Mouse (Mus musculus) lung, embryonic 15.5 days (tissue): ENCODE data around the gene Ctbp2. TPM values are rescaled to one million over a fixed set of nuclear protein-coding genes. Genes with fewer than 3 reads are reported as not detected.

Source experiments
- ATAC-seq: fragments of 200-750 bp; cut with Nextera tagmentation; 2 replicates; pipeline ENCODE4 v1.8.0; 2017; ENCODE audit warnings: moderate number of reproducible peaks, borderline replicate concordance; ENCODE audit not compliant: low FRiP score, low TSS enrichment; ENCODE audit errors: extremely low read depth
- H3K27ac ChIP-seq: fragments of 300-500 bp; sonication (generic); 2 replicates; pipeline ENCODE4 v1.5.1; 2015; ENCODE audit warnings: moderate library complexity, mild to moderate bottlenecking, inconsistent platforms
- H3K27me3 ChIP-seq: fragments of 300-500 bp; sonication (generic); 2 replicates; pipeline ENCODE4 v1.6.1; 2015; ENCODE audit warnings: inconsistent platforms
- H3K36me3 ChIP-seq: fragments of 300-500 bp; sonication (generic); 2 replicates; pipeline ENCODE4 v1.6.1; 2015; ENCODE audit warnings: inconsistent platforms
- H3K4me1 ChIP-seq: fragments of 300-500 bp; sonication (generic); 2 replicates; pipeline ENCODE4 v1.6.1; 2015; ENCODE audit warnings: inconsistent platforms
- H3K4me2 ChIP-seq: fragments of 300-500 bp; sonication (generic); 2 replicates; pipeline ENCODE4 v1.6.1; 2015; ENCODE audit warnings: inconsistent platforms, mild to moderate bottlenecking, moderate library complexity
- H3K4me3 ChIP-seq: fragments of 300-500 bp; sonication (generic); 2 replicates; pipeline ENCODE4 v1.5.1; 2015; ENCODE audit warnings: mild to moderate bottlenecking, inconsistent platforms
- H3K9ac ChIP-seq: fragments of 300-500 bp; sonication (generic); 2 replicates; pipeline ENCODE4 v1.6.1; 2015; ENCODE audit warnings: inconsistent platforms
- H3K9me3 ChIP-seq: fragments of 300-500 bp; sonication (generic); 2 replicates; pipeline ENCODE4 v1.6.1; 2016; ENCODE audit warnings: inconsistent platforms
- WGBS: fragments of 180-500 bp; shearing (Covaris S2); methylation state at CpG from one replicate; pipeline ENCODE4 v1.1.7; 2015; 5-methylcytosine and 5-hydroxymethylcytosine counted together
- polyA plus RNA-seq: library from polyadenylated mRNA; unstranded; fragments of >200 nt; fragmentation: Nextera tagmentation; extraction: Ambion mirVana; gene quantifications from 2 replicates; pipeline ENCODE4 v1.2.1, GENCODE M21; 2015

Gene Ctbp2
- polyA plus RNA-seq, 1 experiment from 2014 or later, result 91.6 TPM

DNA sequence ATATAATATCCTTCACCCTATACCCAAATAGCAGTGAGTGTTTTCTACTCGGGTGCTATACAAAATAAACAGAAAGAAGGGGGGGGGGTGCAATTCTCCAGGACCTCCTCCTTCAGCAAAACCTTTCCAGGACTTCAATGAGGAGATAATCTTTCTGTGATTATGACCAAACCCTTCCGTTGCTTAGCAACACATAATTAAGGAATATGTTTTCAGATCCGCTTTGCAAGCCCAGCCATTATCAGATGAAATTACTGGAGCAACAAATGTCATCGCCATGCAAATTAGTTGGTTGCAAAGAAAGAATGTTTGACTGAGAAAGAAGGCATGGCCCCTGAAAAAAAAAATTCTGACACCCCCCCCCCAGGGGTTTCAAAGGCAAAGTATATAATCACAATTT, 112.5 kb downstream of the Ctbp2 start:
- H3K9me3 ChIP-seq, result no peaks in the 10 kb centered on the region
- H3K9ac ChIP-seq, result no peak overlapping the region
- no peak overlapping the region for H3K4me2 ChIP-seq
- 25% methylated on average over 4 of the region's 4 CpGs for WGBS
- peak overlapping the region; percentile 27; the same call in 1 of the 2 replicates for H3K27ac ChIP-seq
- no peak for ATAC-seq
- no peaks in the 10 kb centered on the region for H3K27me3 ChIP-seq
- H3K36me3 ChIP-seq, result peaks cover 7% of the 10 kb centered on the region; the same call in 1 of the 2 replicates
- H3K4me3 ChIP-seq, result no peak overlapping the region
- H3K4me1 ChIP-seq, result peaks cover 56% of the 10 kb centered on the region

DNA sequence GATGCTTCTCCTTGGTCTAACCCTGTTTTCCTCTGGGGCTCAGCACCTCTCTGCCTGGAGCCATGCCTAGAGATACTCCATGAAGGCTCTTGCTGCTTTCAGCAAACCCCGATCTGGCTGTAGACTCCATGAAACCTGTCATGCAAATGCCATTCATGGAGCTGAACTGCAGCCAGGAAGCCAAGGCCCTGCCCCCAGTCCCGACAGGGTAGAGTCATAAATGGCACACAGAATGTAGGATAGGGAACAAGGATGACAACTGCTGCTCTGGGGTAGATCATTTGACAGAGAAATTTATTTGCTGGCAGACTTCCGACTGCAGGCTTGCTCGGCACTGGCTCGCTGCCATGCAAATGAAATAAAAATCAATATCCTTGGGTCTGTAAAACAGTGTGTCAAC, 113.0 kb downstream of the Ctbp2 start:
- no peaks in the 10 kb centered on the region for H3K9me3 ChIP-seq

DNA sequence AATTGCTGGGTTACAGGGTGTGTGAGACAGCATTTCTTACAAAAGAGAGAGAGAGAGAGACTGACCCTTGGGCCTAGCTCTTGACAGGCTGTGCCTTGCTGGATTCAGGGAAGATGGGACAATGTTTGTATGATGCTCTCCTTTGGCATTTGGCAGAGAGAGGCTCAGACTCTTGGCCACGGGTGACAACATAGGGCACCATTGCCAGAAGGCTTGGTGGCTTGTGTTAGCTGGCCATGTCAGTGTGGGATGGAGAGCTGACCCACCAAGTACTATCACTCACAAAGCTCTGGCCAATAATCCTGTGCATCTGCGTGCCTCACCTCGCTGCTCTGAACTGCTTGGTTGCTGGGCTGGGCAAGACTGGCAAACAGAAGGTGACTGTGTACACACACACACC, 113.7 kb downstream of the Ctbp2 start:
- no peaks in the 10 kb centered on the region for H3K27me3 ChIP-seq
- no peak overlapping the region for H3K9ac ChIP-seq
- H3K27ac ChIP-seq, result no peak overlapping the region
- H3K4me1 ChIP-seq, result peaks cover 50% of the 10 kb centered on the region
- ATAC-seq, result no peak
- WGBS, result 66% methylated on average over 3 of the region's 3 CpGs
- H3K9me3 ChIP-seq, result no peaks in the 10 kb centered on the region
- no peak overlapping the region for H3K4me2 ChIP-seq
- peaks cover 7% of the 10 kb centered on the region; the same call in 1 of the 2 replicates for H3K36me3 ChIP-seq
- H3K4me3 ChIP-seq, result no peak overlapping the region

More for the DNA sequence above, 113.0 kb downstream of the Ctbp2 start:
- Histone ChIP-seq H3K9ac (no peak overlapping the region), H3K4me1 (peaks cover 56% of the 10 kb centered on the region), H3K4me3 (no peak overlapping the region), H3K27ac (no peak overlapping the region), H3K27me3 (no peaks in the 10 kb centered on the region), H3K4me2 (no peak overlapping the region), H3K36me3 (peaks cover 7% of the 10 kb centered on the region; the same call in 1 of the 2 replicates)
- ATAC-seq, result peak; percentile 47; the same call in 1 of the 2 replicates
- 24% methylated on average over 5 of the region's 5 CpGs for WGBS

DNA sequence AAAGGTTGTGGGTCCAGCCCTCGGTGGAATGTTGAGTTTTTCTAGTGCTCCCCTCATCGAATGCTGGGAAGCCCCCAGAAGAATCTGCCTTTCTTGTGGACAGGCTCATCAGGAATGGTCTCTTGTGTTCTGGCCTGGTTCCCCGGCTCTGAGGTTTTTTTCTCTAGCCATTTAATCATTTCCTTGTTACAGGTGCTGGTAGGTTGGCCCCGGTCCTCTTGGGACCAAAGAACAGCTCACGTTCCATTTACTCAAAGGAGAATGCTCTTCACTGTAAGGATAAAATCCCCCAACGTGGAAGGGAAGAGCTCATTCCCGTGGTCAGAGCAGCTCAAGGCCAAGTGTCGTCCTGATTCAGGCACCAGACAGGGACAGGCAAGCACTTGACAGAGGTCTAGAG, 114.5 kb downstream of the Ctbp2 start:
- H3K9ac ChIP-seq, result no peak overlapping the region
- 77% methylated on average over 8 of the region's 8 CpGs for WGBS
- peaks cover 7% of the 10 kb centered on the region; the same call in 1 of the 2 replicates for H3K36me3 ChIP-seq
- H3K27me3 ChIP-seq, result no peaks in the 10 kb centered on the region
- no peak for ATAC-seq
- H3K4me2 ChIP-seq, result no peak overlapping the region
- peaks cover 47% of the 10 kb centered on the region for H3K4me1 ChIP-seq
- H3K9me3 ChIP-seq, result no peaks in the 10 kb centered on the region
- no peak overlapping the region for H3K4me3 ChIP-seq
- no peak overlapping the region for H3K27ac ChIP-seq

DNA sequence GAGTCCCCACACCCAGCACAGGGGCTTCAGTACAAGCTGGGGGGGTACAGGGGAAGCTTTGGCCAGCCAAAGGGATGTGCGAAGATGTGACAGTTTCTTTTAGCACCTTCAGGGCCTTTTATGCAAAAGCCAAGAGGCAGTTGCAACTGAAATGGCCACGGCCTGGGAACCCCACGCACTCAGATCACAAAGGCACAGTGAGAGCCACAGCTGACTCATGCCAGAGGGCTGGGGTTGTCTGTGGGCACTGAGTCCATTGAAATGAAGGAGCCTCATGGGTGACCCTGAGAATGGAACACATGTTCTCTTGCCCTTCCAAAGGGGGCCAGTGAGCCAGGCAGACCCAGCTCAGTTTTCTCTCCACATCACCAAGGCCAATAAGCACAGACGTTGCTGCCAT, 115.5 kb downstream of the Ctbp2 start:
- Histone ChIP-seq H3K4me2 (no peak overlapping the region), H3K27me3 (no peaks in the 10 kb centered on the region), H3K9ac (no peak overlapping the region), H3K4me3 (no peak overlapping the region), H3K9me3 (no peaks in the 10 kb centered on the region), H3K4me1 (peaks cover 42% of the 10 kb centered on the region), H3K27ac (no peak overlapping the region), H3K36me3 (peaks cover 3% of the 10 kb centered on the region; the same call in 1 of the 2 replicates)
- no peak for ATAC-seq
- 84% methylated on average over 4 of the region's 4 CpGs for WGBS

DNA sequence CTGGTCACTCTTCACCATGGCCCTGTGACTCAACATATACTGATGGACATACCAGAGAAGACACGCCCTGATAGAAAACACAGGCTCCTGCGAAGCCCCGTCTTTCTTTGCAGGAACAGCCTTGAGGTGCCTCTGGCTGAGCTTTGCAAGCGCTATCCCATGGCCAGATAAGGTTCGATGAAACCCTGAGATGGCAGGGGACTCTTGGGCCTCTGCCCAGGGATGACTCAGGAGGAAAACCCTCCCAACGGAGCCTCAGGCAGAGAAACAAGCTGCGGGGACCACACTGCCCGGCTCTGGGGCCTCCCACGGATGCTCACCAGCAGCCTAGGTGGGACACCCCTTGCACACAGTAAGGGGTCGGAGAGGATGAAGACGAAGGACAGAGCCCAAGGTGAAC, 116.8 kb downstream of the Ctbp2 start:
- 64% methylated on average over 11 of the region's 11 CpGs for WGBS
- no peak for ATAC-seq
- Histone ChIP-seq H3K27ac (no peak overlapping the region), H3K27me3 (no peaks in the 10 kb centered on the region), H3K4me1 (peaks cover 31% of the 10 kb centered on the region), H3K4me3 (no peak overlapping the region), H3K9me3 (no peaks in the 10 kb centered on the region), H3K9ac (no peak overlapping the region), H3K36me3 (peaks cover 3% of the 10 kb centered on the region; the same call in 1 of the 2 replicates), H3K4me2 (no peak overlapping the region)

DNA sequence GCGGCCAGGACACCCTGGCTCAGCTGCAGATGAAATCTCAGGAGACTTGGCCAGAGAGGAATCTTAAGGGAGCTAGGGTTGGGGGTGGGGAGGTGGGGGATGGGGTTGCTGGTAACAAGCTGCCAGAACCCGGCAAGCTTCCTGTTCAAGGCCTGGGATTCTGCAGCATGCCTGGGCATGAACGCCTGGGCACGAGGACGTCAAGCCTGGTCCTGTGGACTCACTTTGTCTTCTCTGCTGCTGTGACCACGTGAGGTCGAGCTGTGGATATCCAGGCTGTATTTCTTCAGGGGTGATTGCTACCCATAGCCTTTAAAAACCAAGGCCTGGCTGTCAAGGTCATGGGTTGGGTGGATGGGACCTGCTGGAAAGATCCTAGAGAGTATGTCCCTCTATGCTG, 118.4 kb downstream of the Ctbp2 start:
- Histone ChIP-seq H3K36me3 (peaks cover 5% of the 10 kb centered on the region; the same call in 1 of the 2 replicates), H3K9me3 (no peaks in the 10 kb centered on the region), H3K4me1 (peaks cover 19% of the 10 kb centered on the region), H3K9ac (no peak overlapping the region), H3K27me3 (no peaks in the 10 kb centered on the region), H3K4me3 (no peak overlapping the region), H3K27ac (no peak overlapping the region), H3K4me2 (no peak overlapping the region)
- ATAC-seq, result no peak
- 79% methylated on average over 7 of the region's 7 CpGs for WGBS

DNA sequence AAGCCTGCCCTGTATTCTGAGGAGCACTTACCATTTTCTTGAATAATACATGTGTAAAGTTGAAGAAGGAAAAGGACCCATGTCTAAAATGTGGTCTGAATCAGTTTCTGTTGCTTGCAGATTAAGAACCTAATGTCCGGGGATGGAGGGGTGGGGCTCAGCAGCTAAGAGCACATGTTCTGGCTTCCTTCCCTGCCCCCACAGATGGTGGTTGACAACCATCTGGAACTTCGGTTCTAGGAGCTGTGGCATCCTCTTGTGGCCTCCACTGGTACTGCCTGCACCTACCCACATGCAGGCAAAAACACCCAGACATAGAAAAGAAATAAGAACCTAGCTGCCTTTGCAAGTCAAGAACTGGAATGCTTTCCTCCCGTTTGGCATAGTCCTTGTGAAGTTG, 120.7 kb downstream of the Ctbp2 start:
- H3K4me2 ChIP-seq, result no peak overlapping the region
- H3K27me3 ChIP-seq, result no peaks in the 10 kb centered on the region
- H3K9me3 ChIP-seq, result no peaks in the 10 kb centered on the region
- no peak for ATAC-seq
- peaks cover 14% of the 10 kb centered on the region for H3K36me3 ChIP-seq
- 23% methylated on average over 3 of the region's 3 CpGs for WGBS
- peaks cover 15% of the 10 kb centered on the region for H3K4me1 ChIP-seq
- no peak overlapping the region for H3K4me3 ChIP-seq
- no peak overlapping the region for H3K27ac ChIP-seq
- no peak overlapping the region for H3K9ac ChIP-seq

DNA sequence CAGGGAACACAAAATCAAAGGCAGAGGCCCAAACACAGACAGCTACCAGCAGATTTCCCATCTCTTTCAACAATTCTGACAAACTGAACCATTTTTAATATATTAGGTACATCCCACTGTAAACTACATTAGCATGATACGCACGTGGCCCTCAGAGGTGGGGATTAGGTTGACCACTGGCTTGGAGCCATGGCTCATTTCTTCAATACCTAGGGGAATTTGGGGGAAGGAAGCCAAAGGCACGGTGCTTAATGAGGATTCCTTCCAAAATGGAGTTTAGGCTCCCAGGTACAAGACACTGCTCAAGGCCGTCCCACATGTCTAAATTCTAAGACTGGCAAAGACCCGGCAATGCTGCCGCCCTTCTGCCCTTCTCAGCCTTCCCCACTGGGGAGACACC, 121.9 kb downstream of the Ctbp2 start:
- H3K27ac ChIP-seq, result no peak overlapping the region
- no peak overlapping the region for H3K9ac ChIP-seq
- H3K4me2 ChIP-seq, result no peak overlapping the region
- ATAC-seq, result no peak
- H3K4me3 ChIP-seq, result no peak overlapping the region
- H3K27me3 ChIP-seq, result no peaks in the 10 kb centered on the region
- 81% methylated on average over 6 of the region's 6 CpGs for WGBS
- H3K36me3 ChIP-seq, result peaks cover 24% of the 10 kb centered on the region
- no peaks in the 10 kb centered on the region for H3K9me3 ChIP-seq
- peaks cover 6% of the 10 kb centered on the region for H3K4me1 ChIP-seq

DNA sequence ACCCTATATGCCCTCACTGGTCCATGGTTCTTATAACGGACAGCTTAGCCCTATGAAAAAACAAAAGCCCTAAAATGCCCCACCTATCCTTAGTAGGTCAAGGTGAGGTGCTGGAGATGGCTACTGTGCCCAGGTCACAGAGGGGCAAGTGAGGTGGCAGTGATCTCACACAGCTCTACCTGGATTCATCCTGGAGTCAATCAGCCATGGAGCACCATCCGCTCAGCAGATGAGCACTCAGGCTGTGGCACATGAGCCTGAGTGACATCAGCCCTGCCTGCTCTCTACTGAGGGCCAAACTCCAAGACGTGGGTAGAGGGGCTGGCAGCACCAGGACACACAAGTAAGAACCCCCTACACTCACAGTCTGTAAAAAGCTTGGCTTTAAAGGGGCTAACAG, 122.8 kb downstream of the Ctbp2 start:
- no peak overlapping the region for H3K4me3 ChIP-seq
- 80% methylated on average over 3 of the region's 3 CpGs for WGBS
- H3K27ac ChIP-seq, result no peak overlapping the region
- peaks cover 33% of the 10 kb centered on the region for H3K36me3 ChIP-seq
- no peak for ATAC-seq
- H3K9ac ChIP-seq, result no peak overlapping the region
- no peaks in the 10 kb centered on the region for H3K9me3 ChIP-seq
- no peak overlapping the region for H3K4me2 ChIP-seq
- no peaks in the 10 kb centered on the region for H3K27me3 ChIP-seq
- no peaks in the 10 kb centered on the region; the same call in 1 of the 2 replicates for H3K4me1 ChIP-seq

DNA sequence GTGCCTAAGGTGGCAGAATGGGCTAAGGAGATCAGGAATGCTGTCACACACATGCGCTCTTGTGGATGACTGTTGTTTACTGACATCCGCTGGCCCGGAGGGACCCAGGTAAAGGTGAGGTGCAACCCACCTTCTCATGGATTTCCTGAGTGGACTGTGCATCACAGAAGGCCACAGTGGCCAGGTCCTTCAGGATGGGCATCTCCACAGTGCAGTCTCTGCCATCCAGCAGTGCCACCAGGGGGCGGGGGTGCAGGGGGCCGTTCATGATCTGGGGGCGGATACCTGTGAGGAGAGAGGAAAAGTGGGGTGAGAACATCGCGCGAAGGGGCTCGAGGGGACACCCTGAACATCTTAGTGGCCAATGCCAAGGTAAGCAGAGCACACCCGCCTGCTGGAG, 125.1 kb downstream of the Ctbp2 start:
- ATAC-seq, result no peak
- Histone ChIP-seq H3K4me3 (no peak overlapping the region), H3K9ac (no peak overlapping the region), H3K9me3 (no peaks in the 10 kb centered on the region), H3K36me3 (peaks cover 56% of the 10 kb centered on the region), H3K27ac (no peak overlapping the region), H3K4me2 (no peak overlapping the region), H3K4me1 (no peaks in the 10 kb centered on the region; the same call in 1 of the 2 replicates), H3K27me3 (no peaks in the 10 kb centered on the region)
- 95% methylated on average over 11 of the region's 11 CpGs for WGBS

DNA sequence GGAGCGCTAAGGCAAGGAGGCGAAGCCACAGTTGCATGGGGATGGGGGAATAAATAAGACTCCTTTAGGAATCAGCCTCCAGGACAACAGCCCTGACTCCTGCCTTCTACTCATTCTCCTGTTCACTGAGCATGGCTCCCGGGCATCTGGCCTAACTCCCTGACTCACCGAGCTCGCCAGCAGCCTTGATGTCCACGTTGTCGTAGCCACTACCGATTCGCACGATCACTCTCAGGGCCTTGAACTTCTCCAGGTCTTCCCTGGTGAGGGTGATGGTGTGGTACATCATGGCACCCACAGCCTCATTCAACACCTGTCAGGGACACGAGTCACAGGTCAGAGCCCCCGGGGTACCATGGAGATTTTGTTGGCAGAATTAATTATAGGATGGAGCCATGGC, 125.5 kb downstream of the Ctbp2 start:
- H3K27ac ChIP-seq, result no peak overlapping the region
- no peak overlapping the region for H3K4me2 ChIP-seq
- no peaks in the 10 kb centered on the region for H3K9me3 ChIP-seq
- WGBS, result 92% methylated on average over 12 of the region's 12 CpGs
- H3K27me3 ChIP-seq, result no peaks in the 10 kb centered on the region
- ATAC-seq, result no peak
- no peak overlapping the region for H3K4me3 ChIP-seq
- no peaks in the 10 kb centered on the region; the same call in 1 of the 2 replicates for H3K4me1 ChIP-seq
- H3K9ac ChIP-seq, result no peak overlapping the region
- H3K36me3 ChIP-seq, result peaks cover 60% of the 10 kb centered on the region

DNA sequence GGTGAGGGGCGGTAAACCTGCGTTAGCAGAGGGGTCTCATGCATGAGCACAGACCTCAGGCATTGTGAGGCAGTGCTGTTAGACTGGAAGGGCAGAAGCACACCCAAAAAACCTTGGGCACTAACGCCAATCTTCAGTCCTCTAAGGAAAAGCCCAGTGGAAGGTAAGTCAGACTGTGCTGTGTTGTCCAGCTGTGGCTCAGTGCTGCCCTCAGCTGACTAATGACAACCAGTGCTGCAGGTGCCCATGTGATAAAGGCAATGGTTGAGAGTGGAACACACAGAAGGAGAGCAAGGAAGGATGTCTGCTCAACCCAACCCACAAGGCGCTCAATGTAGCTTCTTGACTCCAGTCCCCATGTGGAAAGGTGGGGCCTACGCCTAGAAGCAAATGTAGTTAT, 127.8 kb downstream of the Ctbp2 start:
- Histone ChIP-seq H3K9me3 (no peaks in the 10 kb centered on the region), H3K9ac (no peak overlapping the region), H3K4me1 (no peaks in the 10 kb centered on the region), H3K4me2 (no peak overlapping the region), H3K36me3 (peaks cover 76% of the 10 kb centered on the region), H3K4me3 (no peak overlapping the region), H3K27ac (no peak overlapping the region), H3K27me3 (no peaks in the 10 kb centered on the region)
- ATAC-seq, result no peak
- 90% methylated on average over 5 of the region's 5 CpGs for WGBS
